Mouse (Mus musculus): ENCODE data around the gene Tmem98.
A peak's percentile ranks its signal among the peaks of the same experiment; 100 is the strongest.

Tmem98 gene

DNA sequence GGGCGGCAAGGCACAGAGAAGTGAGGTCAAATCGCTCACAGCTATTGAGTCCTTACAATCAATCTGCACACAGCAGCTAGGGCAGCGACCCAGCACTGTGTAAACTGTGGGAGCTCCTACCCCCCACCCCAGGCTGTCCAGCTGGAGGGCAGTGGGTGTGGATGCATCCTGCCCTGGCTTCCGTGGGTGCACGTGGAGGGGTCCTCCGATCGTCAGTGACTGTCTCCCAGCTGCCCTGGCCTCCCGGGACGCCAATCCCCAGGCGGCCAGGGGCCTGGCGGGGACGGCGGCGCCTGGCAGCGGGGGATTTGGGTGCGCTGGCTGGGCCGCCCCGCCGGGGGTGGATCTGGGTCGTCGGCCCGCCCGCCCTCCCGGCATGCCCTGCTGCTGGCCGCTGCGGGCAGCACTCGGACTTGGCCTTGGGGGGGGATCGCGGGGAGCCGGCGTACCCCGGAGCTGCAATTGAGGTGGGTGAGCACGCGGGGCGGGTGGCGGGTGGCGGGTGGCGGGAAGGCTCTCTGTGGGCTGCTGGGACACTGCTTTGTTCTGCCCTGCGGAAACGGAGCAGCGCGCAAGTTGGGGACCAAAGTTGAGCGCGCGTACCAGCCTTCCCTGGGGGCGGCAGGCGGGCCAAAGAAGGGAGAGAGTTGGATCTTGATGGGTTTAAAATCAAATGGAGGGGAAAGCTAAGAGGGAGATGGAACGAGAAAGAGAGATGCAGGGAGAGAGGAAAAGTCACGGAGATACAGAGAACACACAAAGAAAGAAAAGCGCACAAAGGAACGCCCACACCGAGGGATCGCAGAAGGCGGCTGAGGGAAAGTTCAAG lies at the start of gene Tmem98:
TSS of gene Tmem98 (plus strand) at position 183 of the 829 bp plus-strand sequence.
- peak; percentile 35 for DNase-seq (ENCODE audit: low read depth, low spot score)

DNA sequence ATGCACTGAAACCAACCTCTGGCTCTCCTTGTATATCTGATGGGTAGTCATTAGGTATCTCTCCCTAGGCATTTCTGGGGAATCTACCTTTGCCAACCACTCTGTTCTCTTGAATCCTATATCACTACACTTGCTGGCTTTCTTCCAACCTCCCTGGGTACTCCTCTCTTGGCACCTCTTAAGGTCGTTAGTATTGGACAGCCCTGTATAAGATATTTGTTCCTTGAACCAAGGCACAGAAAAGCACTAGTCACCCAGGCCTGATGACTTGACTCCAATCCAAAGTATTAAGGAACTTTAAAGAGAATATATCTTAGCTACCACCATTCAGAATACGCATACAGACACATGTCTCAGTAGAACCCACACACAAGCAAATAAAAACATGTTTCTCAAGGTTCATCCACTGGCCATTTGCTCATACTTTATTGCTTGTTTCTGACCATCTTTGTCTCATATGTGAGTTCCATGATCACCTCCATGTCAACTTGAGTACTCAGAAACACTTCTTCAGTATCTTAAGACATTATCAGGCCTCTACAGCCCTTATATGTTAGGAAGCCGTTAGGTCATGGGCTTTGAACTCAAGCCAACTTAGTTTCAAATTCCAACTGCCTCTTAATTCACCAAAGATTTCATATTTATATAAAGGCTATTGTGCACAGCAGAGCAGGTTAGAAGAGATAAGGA lies 48.5 kb upstream of the Tmem98 start:
- DNase-seq (ENCODE audit: low read depth, low spot score) = no peak

DNA sequence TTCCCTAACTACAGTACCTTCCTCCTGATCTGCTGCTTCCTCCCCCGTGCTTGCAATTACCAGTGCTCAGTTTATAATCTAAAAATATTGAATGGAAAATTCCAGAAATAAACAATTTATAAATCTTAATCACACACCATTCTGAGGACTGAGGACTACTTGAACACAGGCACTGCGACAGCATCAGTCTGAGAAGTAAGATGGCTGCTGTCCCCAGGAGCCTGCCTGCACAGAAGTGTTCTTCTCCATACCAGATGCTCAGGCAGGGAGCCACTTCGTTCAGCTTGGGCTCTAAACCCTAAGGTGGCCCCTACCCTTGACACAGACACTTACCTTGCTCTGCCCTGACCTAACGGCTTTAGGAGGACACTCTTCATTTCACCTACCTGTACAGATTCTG lies 47.9 kb upstream of the Tmem98 start:
- no peak for DNase-seq (ENCODE audit: low read depth, low spot score)

DNA sequence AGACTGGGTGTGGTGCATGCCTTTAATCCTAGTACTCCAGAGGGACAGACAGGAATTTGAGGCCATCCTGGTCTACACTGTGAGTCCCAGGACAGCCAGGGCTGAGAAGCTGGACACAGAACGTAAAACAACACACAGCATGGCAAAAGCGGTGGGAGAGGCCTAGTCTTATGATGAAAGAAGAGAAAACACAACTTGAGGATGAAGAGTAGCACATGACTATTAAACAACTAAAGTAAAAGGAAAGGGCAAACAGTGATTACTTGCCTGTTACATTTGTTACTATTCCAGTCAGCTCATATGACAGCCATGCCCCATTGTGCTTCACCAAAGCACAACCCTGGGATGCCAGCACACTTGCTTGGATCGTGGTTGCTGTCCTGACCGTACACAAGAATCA lies 43.9 kb upstream of the Tmem98 start:
- DNase-seq (ENCODE audit: low read depth, low spot score) = no peak

DNA sequence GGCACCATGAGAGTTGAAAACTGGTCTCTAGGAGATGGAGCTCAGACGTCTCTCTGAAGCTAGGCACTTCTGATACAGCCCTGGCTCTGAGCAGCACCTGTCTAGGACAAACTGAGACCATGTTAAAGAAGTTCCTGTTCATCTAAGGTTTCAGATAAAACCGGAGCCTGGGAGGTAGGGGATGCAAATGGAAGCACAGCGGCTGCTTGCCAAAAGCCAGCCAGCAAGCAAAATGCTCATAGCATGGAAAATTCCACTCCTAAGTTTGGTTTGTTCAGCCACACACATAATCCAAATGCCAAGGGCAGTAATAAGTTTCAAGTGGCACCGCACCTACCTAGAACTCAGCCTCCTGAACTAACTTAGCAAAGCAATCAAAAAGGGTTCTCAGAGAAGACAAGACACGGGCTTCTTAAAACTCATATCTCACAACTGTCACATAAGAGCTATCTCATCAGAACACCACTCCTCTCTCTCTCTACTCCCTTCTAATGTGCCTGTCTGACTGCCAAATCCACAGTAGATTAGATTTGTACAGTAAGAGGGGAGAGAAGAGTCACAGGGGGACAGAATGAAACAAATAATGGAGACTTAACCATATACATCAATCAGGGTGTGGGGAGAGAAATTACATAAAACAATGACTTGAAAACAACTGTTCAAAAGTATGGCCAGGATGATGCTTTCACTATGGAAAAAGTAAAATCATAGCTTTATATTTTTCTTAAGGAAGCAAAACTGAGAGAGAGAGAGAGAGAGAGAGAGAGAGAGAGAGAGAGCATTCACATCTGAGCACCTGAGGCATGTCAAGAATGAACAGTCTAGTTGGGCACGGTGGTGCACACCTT lies 43.3 kb upstream of the Tmem98 start:
- no peak for DNase-seq (ENCODE audit: low read depth, low spot score)

DNA sequence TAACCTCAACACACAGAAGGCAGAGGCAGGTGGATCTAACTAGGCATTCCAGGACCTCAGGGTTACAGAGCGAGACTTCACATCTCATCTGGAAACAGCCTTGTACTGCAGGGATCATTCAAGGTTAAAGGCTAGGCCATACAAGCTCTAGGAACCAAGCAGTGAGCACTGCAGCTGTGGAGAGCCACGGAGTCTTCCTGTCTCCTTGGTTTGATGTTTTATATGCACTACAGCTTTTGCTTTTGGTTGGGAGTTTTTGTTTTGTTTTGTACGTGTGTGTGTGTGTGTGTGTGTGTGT lies 42.7 kb upstream of the Tmem98 start:
- DNase-seq (ENCODE audit: low read depth, low spot score) = no peak

DNA sequence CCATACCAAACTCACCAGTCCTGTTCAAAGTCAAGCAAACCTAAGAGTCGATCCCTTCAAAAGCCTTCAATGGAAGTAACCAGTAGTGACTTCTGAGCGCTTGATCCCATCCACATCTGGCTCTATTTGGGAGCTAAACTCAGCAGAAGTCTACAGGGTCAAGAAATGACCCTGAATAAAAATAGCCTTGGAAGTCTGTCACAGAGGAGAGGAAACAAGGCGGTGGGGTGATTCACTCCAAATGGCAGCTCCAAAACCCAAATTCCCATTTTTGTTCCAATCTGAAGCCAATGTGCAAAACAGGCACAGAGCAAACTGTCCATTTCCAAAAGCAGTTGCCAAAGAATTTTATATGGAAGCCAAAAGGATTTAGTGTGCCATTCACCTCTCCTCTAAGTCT lies 38.8 kb upstream of the Tmem98 start:
- DNase-seq (ENCODE audit: low read depth, low spot score) = no peak

DNA sequence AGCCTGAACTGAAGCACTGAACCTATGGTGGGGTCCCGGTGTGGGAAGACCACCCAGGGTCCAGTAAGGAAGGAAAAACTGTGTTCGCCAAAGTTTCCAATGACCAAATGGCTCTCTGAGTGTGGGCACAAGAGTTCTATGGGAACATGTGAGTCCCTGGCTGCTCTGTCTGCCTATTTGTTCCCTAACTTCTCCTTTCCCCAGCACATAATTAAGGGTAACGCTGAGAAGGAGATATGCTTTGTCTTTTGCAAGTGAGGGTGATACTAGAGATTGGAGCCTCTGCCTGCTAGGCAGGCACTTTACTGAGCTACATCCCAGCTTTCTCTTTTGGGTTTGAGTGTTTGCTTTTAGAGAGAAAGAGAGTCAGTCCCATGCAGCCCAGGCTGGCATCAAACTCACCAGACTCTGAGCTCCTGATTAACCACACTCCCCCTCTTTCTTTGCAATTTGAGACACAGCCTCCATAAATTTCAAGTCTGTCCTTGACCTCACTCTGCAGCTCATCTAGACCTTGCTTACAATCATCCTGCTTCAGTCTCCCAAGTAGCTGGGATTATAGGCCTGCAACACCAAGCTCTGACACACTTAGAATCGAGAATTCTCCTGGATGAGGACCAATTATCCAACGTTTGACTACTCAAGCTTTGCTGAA lies 38.3 kb upstream of the Tmem98 start:
- no peak for DNase-seq (ENCODE audit: low read depth, low spot score)

DNA sequence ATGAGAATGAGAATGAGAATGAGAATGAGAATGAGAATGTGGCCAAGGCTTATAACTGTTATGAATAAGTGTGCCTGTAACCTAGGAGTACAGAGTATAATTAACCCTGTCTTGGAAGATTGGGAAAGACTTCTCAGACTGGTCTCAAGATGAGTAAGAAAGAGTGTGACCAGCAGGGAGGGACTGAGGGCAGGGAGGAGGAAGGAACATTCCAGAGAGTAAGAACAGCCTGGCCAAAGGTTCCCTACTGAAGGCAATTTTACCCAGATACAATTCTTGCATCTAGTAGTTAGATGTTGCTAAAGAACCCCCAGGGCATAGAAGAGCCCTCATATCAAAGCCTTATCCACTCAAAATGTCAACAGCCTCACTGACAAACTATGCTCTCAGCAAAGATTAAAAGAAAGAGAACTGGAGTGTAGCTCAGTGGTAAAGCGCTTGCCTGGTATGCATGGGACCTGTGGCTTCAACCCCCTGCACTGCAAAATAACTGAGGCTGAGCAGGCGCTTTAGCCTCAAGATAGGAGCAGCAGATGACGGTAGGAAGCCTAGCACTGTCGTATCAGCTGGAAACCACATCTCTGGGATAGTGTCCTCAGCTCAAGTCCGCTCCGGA lies 37.3 kb upstream of the Tmem98 start:
- no peak for DNase-seq (ENCODE audit: low read depth, low spot score)

DNA sequence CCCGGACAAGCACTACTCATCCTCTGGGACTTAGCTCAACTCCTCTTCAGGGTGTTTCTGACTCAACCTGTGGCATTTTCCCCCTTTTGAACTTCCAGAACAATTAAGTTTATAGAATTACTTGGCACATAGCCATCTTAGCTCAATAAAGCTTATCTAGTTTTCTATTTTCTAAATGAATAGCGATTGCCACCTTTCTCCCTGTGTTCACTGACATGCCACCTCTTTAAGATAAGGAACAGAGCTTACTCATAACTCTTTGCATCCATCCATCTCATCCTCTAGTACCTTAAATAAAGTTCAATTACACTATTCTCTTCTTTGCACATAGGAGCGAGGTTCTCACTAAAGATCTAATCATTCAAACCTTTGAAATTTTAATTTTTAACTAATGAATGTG lies 34.4 kb upstream of the Tmem98 start:
- no peak for DNase-seq (ENCODE audit: low read depth, low spot score)

DNA sequence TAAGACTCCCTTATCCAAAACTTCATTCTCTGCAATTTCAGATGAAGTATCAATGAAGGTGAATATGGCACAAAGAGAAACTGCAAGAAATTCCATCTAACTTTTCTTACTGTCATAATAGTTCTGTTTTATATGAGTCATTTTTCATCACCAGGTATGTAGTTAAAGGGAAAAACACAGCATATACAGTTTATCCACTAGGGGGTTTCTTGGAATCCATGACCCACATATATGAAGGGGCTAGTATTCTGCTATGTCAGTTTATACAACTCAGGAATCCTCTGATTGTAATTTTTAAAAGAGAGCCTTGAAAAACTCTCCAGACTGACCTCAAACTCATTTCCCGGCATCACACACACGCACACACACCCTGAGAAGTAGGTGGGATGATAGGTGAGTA lies 32.3 kb upstream of the Tmem98 start:
- no peak for DNase-seq (ENCODE audit: low read depth, low spot score)

DNA sequence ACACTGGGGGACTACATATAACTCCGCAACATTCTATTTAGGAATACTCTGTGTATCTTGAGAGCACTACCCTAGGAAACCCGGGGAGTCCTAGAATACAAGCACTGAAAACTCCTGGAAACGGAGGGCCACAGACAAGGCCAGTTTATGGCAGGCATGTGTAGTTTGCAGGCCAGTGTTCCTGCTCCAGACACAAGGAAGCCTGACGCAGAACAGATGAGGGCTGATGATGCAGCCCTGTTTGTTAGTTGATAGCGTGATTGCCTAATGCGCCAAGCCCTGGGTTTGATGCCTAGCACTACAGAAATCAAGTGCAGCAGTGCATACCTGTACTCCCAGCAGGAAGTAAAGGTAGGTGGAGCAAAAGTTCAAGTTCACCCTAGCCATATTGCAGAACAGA lies 31.8 kb upstream of the Tmem98 start:
- DNase-seq (ENCODE audit: low read depth, low spot score) = no peak

DNA sequence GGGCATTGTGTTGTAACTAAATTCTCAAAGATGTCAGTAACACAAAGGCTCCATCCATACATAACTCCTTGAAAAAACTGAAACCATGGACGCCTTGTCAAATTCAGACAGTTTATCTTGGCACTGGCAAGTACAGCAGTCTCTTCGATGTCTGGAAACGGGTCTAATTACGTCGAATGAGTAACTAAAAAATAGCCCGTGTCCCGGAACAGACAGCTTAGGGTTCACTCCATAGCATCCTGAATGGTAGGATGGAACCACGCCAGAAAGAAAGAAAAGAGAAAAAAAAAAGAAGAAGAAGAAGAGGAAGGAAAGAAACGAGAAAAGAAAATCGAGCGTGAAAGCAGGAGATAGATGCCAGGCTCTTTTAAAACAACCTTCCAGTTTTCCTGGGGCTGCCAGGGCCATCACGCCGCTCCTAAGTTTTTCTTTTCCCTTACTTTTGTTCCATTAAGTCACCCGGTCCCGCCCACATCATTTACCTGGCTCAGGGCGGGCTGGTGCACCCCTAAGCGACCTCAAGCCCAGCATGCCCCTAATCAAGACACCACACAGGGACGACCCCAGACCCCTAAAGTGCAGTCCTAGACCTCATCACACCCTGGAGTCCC lies 31.0 kb upstream of the Tmem98 start:
- DNase-seq (ENCODE audit: low read depth, low spot score) = no peak

DNA sequence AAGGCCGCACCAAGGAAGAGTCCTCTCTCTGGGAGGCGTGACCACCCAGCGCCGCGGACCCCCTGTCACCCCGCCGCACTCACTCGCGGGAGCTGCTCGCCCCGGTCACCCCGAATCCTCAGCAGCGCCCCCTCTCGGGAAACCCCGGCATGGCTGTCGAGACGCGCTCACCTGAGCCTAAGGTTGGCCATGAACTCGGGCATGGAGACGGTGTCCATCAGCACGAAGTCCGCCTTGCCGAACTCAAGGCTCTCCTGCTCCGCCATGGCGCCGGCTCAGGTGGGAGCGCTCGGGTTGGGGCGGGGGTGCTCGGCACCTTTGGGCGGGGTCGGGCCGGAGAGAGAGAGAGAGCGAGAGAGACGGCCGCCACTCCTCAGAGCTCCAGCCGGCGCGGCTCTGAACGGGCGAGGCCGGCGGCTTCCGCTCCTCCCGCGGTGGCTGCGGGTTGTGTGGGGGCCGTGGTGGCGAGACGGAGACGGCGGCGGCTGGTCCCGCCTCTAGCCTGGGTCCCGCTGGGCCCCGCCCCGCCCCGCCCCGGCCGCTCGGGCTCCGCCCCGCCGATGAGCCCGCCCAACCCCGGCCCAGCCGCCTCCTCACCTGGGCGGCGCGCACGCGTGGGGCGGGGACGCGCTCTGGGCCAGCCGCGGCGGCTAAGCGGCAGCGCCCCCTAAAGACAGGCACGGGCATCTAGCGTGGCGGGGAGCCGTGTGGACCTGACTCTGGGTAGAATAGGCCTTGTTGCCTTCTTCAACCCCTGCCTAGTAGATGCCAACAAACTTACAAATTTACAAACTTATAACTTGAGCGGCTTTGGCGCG lies 30.2 kb upstream of the Tmem98 start, which contains the start of gene Myo1d:
TSS of gene Myo1d (minus strand) at position 499 of the 818 bp plus-strand sequence.
- DNase-seq (ENCODE audit: low read depth, low spot score) = peak; percentile 83

DNA sequence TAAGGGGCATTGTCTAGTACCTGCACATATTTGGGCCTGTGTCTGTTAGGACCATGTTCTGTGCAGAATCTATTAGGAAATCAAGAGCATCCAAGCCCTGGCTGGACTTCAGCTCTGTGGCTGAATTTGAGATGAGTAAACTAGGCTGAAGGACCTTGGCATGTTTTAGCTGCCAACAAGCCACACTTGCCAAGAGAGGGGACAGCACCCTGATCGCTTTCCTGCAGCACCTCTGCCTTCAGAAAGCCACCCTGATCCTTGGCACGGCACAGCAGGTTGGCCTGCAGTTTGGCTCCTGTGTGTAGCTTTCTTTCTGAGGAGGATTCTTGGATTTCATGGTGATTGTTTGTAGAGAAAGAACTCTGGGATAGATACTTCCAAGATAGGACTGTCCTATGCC lies 28.4 kb upstream of the Tmem98 start:
- no peak for DNase-seq (ENCODE audit: low read depth, low spot score)

DNA sequence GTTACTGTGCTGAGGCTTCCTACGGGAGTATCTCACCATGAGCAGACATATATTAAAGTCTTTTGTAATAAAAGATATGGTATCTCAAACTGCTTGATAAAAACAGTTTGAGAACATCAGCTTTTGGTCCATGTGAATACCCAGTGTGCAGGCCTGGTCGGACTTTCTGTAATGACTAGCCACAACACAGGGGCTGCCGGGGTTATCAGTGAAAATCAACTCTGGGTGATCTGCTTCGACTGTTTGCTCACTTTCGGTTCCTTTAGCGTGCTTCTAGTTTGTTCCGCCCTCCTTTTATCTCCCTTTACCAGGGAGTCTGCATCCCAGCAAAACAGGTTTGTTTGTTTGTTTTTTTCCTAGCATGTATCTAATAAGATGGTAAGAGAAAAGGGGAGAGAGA lies 26.5 kb upstream of the Tmem98 start:
- no peak for DNase-seq (ENCODE audit: low read depth, low spot score)

DNA sequence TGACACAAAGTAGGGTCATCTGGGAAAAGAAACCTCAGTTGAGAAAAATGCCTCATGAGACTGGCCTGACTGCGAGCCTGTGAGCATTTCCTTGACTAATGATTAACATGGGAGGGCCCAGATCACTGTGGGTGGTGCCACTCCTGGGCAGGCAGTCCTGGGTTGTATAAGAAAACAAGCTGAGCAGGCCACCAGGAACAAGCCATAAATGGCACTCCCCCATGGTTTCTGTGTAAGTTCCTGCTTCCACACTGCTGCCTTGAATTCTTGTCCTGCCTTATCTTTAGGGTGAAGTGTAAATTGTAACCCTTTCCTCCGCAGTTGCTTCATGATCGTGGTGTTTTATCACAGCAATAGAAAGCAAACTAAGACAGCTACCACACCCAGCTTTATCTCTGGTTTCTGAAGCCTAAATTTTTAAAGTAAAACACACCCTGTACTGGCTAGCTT lies 25.7 kb upstream of the Tmem98 start:
- no peak for DNase-seq (ENCODE audit: low read depth, low spot score)

DNA sequence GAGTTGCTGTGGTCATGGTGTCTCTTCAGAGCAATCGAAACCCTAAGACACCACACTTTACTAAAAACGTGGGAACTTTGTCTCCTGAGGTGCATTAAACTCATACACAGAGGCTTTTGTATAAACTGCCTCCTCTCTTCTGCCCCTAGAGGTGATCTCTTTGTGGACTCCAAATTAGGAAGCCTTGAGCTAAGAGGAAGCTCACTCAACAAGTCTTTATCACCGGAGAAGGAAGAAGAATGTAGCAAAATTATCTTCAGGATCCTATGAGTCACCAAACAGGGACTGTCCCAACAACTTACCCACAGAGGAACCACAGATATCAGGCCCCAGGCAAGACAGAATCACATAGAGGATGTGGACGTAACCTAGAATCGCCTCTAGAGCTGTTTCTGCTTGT lies 24.3 kb upstream of the Tmem98 start:
- no peak for DNase-seq (ENCODE audit: low read depth, low spot score)

DNA sequence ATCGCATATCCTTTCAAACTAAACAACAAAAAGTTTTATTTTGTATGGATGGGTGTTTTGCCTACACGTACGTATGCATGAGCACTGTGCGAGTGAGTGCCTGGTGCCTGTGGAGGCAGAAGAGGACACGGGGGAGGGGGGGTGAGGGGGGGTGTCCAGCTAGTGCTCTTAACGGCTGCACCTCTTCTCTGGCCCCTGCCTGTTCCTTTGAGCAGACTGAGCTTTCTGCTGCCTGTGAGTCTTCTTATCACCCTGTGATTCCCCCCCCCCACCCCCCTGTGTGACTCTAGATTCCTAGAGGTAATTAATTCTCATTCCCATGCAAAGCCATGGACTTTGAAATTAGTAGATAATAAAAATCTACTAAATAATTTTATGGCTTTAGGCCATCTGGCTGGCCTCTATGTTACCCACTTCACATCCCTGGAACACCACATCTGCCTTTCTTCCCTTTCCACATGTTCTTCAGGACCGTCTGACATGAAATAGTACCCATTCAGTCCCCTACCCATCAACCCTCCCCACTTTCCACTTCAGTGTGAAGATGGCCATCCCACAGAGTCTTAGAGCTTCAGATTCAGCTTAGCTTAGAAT lies 20.2 kb upstream of the Tmem98 start:
- DNase-seq (ENCODE audit: low read depth, low spot score) = no peak

DNA sequence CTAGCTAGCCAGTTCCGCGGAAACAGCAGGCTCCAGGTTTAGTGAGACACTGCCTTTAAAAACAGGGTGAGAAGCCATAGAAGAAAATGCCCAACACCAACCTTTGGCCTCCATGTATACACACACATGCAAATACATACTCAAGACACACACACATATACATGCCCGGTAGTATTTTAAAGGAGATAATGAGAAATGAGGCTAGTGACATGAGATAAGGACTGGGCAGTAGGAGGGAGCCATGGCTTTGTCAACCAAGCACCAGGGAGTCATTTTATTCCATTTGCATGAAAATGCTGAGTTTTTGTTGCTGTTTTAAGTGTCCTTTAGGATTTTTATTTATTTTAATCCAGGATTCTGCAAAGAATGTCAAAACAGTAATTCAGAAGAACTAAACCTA lies 19.6 kb upstream of the Tmem98 start:
- no peak for DNase-seq (ENCODE audit: low read depth, low spot score)
